Mouse (Mus musculus) cerebellum, adult 11-12 months (tissue): Measurements from ENCODE around the gene Pdrg1.

Experiments used
- DNase-seq: peaks from one replicate; pipeline ENCODE4 v3.0.0; 2022

The Pdrg1 gene

DNA sequence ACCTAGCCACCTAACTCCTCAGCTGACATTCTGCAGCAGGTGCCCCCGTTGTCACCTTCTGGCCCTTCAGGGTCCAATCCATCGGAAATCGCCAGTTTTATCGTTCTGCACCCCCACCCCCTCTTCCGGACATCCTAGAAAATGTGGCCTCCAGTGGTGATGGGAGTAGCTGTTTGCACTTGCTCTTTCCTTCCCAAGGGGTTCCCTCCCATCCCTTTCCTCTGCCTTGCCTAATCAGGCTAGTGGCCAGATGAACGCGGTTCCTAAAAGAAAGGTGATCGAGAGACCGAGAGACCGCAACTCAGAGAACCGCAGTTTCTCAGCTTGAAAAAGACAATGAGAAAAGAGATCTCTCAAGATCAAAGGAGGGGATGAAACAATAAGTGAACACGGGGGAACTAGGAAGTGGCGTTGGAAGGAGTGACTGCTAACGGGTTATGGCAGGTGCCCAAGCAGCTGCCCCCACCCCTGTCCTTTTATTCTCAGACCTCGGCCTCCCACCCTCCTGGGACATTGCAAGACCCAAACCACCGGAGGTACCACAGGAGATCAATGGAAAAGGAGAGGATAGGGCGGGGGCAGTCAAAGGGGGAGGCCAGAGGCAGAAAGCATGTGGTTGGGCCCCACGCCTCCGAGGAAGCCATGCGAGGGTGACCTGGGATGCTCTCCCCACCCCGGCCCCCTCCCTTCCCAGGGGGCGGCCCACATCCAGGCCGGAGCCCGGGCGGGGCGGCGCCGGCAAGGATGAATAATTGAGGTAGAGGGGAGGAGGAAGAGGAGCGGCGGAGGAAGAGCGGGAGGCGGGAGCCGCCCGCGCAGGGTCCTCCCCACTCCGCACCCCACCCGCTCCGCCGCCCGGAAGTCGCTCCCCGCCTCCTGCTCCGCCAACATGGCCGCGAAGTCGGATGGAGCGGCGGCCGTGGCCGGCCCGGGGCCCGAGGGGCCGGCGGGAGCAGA is 16.2 kb upstream of the Pdrg1 start, which contains the start of gene Xkr7:
Gene Xkr7 (plus strand): TSS at position 727 of the 957 bp plus-strand sequence.
- DNase-seq = peak; percentile 81

DNA sequence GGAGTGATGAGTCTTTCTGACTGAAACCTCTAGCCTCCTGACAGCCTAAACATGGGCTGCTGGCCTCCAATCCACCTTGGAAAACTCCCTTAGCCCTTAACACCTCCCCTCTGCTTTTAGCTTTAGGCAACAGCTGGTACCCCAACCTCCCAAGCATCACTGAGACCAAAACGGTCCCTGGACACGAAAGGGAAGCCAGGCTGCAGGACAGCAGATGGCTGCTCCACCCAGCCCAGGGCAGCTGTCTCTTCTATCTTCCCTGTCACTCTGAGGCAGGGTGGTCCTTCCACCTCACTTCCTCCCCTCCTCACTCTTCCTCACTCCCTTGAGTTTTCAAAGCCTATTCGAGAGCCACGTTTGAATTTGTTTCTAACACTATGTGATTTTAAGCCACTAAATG is 15.2 kb upstream of the Pdrg1 start:
- DNase-seq = no peak

DNA sequence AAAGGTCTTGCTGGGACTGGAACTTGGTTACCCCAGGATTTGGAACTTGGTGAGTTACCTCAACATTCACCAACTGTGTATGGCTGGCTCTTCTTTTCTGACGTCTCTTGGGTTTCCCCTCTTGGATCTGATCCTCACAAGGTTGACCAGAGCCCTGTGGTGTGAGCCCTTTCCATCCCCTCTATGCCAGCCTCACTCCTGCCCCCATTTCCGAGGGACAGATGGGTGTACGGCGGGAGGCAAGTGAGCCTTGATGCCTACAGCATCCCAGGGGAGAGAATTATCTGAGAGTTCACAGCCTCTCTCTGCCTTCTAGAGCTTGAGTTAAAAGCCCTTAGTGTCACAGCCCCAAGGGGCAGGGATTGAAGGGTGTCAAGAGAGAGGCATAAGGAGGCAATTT is 12.3 kb upstream of the Pdrg1 start:
- peak; percentile 74 for DNase-seq

DNA sequence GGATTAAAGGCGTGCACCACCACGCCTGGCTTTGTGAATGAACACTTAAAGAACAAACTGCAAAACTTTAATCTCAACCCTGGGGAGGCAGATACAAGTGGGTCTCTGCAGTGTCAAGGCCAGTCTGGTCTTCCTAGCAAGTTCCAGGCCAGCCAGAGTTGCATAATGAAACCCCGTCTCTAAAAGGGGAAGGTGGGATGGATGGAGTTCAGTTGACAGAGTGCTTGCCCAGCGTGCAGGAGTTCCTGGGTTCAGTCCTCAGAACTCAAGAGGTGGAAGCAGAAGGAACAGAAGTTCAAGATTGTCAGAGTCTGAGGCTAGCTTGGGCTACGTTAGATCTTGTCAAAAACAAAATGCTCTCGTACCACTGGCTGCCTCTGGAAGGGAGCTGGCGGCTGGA is 10.8 kb upstream of the Pdrg1 start:
- no peak for DNase-seq

DNA sequence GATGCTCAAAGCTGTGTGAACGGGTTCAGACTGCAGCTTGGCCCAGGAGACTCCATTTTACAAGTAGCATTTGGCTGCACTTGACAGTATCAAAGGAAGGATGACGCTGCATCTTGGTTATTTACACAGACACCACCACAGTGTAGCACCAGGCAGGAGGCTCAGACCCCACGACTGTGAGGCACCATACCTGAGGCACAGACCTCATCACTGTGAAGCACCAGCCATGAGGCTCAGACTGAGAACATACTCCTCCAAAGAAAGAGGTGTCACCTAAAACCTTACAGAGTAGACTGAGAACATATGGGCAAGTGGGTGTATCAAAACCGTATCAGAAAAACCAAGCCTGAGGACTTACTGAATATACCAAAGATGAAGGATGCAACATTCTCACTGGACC is 7.6 kb upstream of the Pdrg1 start:
- DNase-seq = no peak

DNA sequence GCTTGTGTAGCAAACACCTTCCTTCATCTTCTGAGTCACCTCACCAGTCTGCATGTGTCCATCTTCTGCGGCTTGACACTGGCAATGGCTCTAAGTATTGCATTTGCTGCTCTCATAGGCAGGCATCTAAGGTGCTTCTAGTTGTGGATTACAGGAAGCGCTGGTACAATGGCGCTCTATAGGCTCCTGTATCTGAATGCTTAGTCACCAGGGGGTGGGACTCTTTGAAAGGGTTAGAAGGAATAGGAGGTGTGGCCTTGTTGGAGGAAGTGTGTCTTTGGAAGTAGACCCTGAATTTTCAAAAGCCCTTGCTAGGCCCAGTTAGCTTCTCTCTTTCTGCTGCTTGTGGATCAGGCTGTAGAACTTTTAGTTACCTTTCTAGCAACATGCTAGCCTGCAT is 5.9 kb upstream of the Pdrg1 start:
- peak; percentile 2 for DNase-seq

DNA sequence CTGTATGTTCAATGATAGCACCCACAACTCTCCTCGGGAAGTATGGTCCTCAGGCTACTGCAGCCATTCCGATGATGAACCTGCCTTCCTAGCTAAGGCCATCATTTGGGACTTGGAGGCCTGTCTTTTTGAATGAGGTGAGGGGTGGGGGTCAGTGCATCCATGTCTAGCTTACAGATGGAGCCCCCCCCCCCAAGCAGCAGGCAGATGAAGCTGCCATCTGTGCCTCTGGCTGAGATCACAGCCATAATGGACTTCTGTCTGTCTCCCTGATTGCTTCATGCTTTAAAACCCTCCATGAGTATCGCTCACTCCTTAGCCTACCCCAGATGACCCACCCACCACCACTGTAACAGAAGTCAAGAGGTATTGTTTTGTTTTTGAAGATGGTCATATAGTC is 4.1 kb upstream of the Pdrg1 start:
- no peak for DNase-seq

DNA sequence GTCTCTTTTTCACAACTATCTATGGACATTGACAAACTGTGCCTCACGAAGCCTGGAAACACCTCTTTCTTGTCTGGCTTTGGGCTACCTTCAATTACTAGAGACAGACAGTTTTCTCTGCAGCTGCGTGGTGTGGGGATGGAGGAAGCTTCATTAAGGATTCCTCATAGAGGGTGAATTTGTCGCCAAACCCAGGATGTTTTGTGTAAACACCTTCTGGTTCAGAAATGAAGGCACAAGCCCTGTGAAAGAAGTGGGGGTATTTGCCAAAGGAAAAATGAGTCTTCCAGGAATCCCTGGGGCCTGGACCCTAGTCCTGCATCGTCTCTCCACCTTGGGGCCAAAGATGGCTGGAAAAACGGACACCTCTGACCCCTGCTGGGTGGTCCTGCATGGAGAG is 1.6 kb upstream of the Pdrg1 start:
- DNase-seq = no peak

DNA sequence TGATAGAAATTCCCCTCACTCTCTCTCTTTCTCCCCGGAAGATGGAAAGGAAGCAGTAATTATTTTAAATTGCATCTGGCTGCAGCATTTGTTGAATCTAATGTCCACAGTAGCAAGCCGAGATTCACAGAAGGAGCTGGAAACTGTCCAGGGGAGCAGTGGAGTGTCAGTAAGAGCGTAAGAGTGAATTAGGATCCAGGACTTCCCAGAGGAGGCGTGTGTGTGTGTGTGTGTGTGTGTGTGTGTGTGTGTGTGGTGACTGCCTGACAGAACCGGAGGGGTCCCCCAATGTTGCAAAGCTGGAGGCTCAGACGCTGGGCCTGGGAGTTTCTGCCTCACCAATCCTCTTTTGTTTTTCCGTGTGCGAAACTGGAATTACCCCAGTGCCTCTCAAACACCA is 577 bp upstream of the Pdrg1 start:
- DNase-seq = peak; percentile 67

DNA sequence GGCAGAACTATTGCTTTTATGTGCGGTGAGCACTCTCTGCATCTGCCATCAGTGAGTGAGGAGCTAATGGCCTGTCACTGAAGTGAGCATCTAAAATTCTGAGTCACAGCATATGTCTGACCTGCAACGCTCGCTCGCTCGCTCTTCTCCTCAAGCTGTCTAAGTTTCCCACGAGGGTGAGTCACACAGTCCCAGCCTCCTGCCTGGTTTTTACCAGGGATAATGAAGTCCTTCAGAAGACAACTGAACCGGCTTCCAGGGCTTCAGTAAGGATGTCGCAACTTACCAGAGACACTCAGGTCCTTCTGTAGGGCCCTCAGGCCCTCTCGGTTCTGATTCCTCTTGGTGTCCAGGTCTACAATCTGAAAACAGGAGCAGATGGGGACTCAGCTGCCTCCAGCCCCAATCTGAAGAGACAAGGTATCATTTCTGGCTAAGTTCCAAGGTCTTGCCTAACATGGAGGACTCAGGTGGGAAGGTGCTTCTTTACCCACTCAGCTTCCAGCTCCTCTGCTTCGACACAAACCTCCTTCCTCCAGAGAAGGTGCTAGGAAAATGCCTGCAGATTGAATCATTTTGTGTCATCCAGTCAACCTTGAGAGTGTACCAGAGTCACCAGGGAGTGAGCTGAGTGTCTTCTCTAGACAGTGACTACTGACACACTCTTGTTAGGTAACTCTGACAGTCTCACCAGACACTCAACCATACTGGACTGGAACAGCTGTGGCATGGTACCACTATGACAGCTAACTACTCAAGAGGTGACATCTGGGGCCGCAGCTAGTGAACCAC is 1.3 kb downstream of the Pdrg1 start:
- no peak for DNase-seq

DNA sequence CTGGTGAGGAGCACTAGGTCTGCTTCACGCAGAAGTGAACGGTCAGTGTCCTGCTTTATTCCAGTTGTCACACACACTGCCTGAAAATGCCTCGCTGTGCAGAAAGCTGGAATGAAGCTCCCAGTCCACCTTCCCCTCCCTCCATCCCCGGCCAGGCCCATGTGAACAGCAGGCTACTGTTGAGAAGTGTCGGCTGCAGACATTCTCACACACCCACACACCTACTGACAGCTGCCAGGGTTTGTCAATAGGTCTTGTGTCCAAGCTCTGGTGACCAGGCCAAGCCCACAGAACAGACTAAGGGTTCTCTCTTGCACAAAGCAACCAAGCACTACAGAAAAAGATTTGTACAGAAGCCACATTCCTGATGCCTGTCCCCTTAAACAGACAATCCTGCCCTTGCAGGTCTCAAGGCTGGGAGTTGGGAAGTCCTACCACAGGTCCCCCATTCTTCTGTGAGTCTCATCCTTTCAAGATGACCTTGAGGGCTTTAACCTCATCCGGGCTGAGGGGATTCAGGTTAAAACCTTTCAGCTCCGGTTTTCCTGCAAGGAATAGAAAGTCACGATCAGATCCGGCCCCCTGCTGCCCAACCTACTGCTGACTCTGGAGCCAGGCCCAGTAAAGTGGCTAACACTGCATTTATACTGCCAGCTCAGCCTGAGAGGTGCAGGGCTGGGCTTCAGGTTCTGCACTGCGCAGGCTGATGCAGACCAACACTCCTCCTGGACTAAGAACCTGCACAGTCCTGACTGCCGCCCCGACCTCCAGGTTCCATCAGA is 5.8 kb downstream of the Pdrg1 start:
- DNase-seq = peak; percentile 65

DNA sequence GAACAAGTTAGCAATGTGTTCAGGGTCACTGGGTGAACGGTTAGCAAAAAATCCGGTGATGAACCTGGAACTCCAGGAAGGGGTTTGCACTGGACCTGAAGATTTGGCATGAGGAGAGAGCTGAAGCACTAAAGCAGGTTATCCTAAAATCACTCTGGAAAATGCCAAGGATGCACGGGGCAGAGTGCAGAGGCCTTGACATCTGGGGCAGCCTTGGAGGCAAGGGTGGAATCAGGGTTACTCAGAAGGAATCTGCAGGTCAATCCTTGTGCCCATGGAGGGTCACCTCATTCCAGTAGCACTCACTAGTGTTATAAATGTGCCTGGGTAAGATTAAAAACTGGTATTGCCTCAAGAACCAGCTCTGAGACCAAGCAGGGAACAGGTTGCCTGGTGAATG is 9.2 kb downstream of the Pdrg1 start:
- no peak for DNase-seq

DNA sequence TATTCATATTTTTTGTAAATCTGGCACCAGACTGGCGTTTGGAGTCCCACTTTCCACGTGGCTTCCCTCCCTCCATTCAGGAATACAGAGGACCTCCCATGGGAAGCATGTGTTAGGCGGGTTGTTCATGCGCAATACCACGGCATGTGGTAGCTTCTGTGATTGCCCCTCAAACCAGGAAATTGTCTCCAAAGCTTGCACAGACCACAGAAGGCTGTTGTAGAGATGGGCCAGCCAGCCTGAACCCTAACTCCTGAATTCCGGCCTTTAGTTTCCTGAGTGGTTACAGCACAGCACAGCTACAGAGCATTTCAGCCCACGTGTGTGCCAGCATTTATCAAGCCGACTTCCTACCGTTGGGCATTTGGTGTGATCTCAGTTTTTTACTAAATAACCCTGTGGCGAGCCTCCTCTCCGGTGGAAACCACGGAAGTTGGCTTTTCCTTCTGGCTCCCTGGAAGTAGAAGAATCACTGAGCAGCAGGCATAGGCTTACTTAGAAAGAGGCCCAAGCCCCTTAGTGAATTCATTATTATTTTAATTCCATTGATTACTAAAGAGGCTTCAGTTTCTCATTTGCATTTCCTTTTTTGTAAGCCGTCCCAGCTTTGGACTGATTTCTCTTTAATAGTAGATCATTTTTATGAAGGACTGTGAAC is 11.4 kb downstream of the Pdrg1 start:
- DNase-seq = no peak

DNA sequence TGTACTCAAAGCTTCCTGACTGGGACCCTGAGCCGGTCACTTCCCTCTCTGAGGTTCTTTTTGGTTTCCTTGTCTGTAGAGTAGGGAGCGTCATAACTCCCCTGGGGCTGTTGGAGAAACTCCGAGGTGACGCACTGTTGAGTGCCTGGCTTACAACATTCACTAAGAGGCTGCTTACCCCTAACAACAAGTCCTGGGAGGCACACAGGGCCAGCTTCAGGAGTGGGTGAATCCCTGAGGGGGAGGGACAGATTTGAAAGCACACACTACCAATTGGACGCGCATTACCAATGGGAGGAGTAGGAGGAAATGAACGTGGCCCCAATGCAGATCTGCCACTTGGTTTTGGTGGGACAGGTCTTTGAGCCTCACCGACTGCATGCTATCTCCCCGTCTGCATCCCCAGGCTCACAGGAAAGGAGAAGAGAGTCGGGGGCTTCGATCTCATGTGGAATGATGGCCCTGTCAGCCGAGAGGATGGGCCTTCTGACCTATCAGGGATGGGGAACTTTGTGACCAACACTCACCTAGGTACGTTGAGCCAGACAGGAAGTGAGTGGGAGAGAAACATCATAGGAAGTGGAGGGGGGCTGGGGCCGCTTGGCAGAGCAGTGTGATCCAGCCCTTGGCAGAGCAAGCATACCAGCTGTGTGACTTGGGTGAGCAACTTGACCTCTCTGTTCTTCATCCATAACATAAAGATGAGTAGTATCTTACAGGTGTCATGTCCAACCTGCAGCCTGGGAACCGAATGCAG is 12.6 kb downstream of the Pdrg1 start:
- no peak for DNase-seq

DNA sequence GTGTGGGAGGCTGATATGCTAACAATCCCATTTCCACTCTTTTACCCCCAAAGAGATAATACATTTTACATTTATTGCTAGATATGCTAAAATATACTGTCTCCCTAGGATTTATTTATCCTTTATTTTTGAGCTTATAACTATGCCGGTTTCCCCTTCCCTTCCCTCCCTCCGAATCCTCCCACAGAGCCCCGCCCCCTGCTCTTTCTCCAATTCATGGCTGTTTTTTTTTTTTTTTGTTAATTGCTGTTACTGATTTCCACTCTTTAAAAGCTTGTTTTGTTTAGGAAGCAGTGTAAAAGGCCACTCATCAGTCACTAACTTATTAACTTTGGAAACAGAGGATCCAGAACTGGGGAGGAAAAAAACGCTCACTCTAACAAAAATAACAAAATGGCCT is 18.2 kb downstream of the Pdrg1 start:
- DNase-seq = no peak

DNA sequence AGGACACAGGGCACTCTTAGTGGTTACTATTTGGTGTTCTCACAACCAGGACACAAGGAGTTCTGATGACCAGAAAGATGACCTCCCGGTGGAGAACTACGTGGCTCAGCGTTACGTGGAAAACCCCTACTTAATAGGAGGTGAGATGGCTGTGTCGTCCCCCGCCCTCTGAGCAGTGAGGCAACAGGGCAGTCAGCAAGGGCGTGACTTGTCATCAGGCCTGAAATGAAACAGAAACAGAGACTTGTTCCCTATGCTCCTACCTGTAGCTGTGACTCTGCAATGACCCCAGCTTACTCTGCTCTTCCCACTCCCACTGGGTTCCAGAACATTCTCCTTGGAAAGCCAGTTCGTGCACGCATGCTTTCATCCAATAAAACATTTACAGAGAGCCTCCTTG is 23.7 kb downstream of the Pdrg1 start:
- no peak for DNase-seq

DNA sequence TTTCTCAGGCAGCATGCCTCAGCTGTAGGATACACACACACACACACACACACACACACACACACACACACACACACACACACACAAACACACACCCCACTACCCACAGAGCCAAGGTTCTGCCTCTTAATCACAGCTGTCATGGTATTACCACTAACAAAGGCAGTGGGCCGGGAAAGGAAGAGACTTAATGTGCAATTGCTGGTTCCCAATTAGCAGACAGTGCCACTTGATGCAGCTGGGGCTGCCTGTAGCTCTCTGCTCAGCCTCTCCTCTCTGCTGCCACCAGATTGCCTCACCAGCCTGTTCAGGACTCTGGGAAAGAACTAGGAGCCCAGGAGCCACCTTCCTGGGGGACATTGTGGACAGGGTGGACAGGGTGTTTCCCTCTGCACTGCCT is 29.6 kb downstream of the Pdrg1 start:
- DNase-seq = no peak

DNA sequence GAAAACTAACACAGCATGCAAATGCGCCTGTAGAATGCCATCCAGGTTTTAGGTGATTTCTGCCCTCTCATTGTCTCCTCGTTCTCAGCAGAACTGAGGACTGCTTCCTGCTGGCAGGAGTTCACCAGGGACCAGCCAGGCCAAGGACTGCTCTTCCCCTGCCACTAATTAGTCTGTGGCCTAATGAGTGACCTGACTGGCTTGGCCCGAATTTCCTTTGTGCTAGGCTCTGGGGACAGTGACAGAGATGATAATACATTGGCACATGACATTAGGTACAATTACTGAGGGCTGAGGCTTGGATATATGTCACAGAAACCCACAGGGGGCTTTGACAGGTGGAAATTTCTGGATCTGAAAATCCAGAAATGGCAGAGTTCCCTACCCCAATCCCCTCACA is 38.2 kb downstream of the Pdrg1 start:
- DNase-seq = no peak

DNA sequence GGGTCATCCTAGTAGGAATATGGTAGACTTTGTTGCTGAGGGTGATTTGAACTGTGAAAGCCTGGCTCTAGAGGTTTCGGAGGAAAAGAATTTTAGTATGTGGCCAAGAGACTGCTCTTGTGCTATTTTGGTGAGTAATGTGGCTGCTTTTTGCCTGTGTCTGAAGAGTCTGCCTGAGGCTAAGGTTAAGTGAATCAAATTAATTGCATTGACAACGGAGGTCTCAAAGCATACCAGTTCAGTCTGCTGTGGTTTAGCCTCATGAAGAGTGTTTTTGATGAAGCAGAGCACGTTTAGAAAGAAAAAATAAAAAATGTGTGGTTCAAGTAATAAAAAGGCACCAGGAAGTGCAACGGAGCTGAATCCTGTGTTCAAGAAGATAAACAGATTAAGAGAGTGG is 49.7 kb downstream of the Pdrg1 start:
- no peak for DNase-seq

DNA sequence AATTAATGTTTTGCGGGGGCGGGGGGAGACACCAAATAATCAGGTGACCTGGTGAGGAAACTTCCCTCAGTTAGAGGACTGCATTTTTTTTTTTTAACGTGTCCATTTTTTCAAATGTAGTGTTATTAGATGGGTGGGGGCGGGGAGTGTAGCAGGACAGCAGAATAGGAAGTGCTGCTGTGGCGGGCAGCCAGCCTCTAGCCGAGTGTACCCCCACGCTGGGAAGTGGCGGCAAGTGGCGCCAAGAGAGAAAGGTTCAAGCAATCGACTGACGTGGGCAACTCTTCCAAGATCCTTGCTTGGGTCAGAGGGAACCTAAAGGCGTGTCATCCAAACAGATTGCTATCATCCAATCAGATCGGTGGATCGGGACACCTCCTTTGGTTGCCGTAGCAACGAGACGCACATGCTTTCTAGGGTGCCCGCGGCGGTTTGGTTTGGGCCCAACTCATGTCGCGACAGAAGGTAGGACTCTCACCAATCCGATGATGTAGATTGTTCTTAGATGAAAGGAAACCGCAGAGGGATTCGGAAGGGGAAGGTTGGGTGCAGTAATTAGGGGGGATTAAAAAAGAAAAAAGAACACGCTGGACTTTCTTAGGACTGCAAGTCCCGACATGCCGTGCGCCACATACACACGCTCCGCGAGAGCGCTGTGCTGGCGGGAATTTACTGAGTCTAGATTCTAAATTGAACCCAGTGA is 53.0 kb downstream of the Pdrg1 start, which contains the start of gene Ttll9:
Gene Ttll9 (plus strand): TSS at position 395 of the 703 bp plus-strand sequence.
- peak; percentile 79 for DNase-seq
